Comparison of ENCODE assay signal across 26 mouse cellular contexts in the genomic region with DNA sequence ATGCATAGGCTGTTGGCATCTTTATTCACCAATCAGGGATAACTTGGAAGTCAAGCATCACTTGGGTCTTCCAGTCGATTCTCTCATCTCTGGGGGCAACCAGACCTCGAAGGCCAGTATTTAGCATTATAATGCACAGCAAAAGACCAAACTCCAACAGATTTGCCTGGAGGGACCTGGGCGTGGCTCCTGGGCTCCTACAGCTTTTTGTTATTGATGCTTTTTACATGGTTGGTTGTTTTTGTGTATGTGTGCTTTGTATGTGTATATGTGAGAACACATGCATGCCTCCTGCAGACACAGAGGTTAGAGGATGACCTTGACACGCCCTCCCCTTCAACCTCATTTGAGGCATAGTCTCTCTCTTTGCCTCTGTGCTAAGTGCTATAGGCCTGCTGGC. TPM values are rescaled to one million over a fixed set of nuclear protein-coding genes. Genes with fewer than 3 reads are reported as not detected.
"Had no signal": no experiment of that assay in that cellular context is flagged by ENCODE, and none has a peak within 500 bp of the region (broad histone marks: within the 10 kb centered on the region; RNA-seq: fewer than 3 reads in every experiment).

No protein-coding gene starts in this region.

- H3K36me3 ChIP-seq: heart, embryonic 13.5 days; heart, embryonic 15.5 days; hindbrain, embryonic 13.5 days; hindbrain, embryonic 15.5 days; intestine, embryonic 15.5 days; limb, embryonic 10.5 days; limb, embryonic 12.5 days; liver, embryonic 13.5 days had no signal

- H3K27ac ChIP-seq: gastrocnemius, adult 2 months; heart, embryonic 13.5 days; heart, embryonic 15.5 days; hindbrain, embryonic 13.5 days; hindbrain, embryonic 15.5 days; hindbrain, postnatal 0 days; intestine, embryonic 15.5 days; layer of hippocampus, adult 2 months; left cerebral cortex, adult 2 months; limb, embryonic 10.5 days; limb, embryonic 12.5 days; liver, embryonic 13.5 days had no signal

- DNase-seq: gastrocnemius, adult 2 months; gastrocnemius, postnatal 10 days; gastrocnemius, postnatal 25 days; heart, adult 18-20 months; heart, postnatal 14 days; heart, postnatal 36 days; kidney, adult 18-20 months; kidney, adult 8-10 months; kidney, postnatal 10 days; kidney, postnatal 25 days; kidney, postnatal 4 days; liver; liver, embryonic 13.5 days had no signal

- H3K27me3 ChIP-seq: hindbrain, embryonic 13.5 days; hindbrain, embryonic 15.5 days; intestine, embryonic 15.5 days; liver, embryonic 13.5 days had no signal

- ATAC-seq: hindbrain, postnatal 0 days; intestine, embryonic 15.5 days; intestine, postnatal 0 days had no signal

- H3K9ac ChIP-seq: heart, embryonic 13.5 days; heart, embryonic 15.5 days; hindbrain, embryonic 13.5 days; hindbrain, embryonic 15.5 days; intestine, embryonic 15.5 days; limb, embryonic 12.5 days; liver, embryonic 13.5 days had no signal

- H3K9me3 ChIP-seq: heart, embryonic 13.5 days; heart, embryonic 15.5 days; hindbrain, embryonic 13.5 days; hindbrain, embryonic 15.5 days; intestine, embryonic 15.5 days; limb, embryonic 10.5 days; limb, embryonic 12.5 days; liver, embryonic 13.5 days had no signal

- H3K4me1 ChIP-seq: heart, embryonic 15.5 days; liver, embryonic 13.5 days had no signal

- H3K4me3 ChIP-seq: gastrocnemius, adult 2 months; heart, embryonic 13.5 days; heart, embryonic 15.5 days; hindbrain, embryonic 13.5 days; hindbrain, embryonic 15.5 days; intestine, embryonic 15.5 days; layer of hippocampus, adult 2 months; left cerebral cortex, adult 2 months; limb, embryonic 10.5 days; limb, embryonic 12.5 days; liver, embryonic 13.5 days had no signal

RNA-seq across cellular contexts. Expression of a gene that starts 33.5 kb away (rescaled TPM):
- total RNA-seq: granulocyte monocyte progenitor cell, adult 5-6 weeks; hematopoietic stem cell, adult 5-6 weeks had no signal
